Mouse (Mus musculus) C2C12 (cell line): ENCODE data around the gene Nepn.

Source experiments
- CTCF ChIP-seq: IDR thresholded peaks from one replicate; pipeline ENCODE4 v1.5.1; 2011; ENCODE audit not compliant: control insufficient read depth, insufficient read depth, insufficient read length
- FOSL1 ChIP-seq: IDR thresholded peaks from one replicate; pipeline ENCODE4 v1.8.0; 2011; ENCODE audit warnings: mild to moderate bottlenecking, low read length; ENCODE audit not compliant: poor library complexity, insufficient read depth, severe bottlenecking
- MAX ChIP-seq: IDR thresholded peaks from one replicate; pipeline ENCODE4 v1.6.1; 2011; ENCODE audit warnings: mild to moderate bottlenecking, control low read depth
- MYOG ChIP-seq: IDR thresholded peaks from one replicate; pipeline ENCODE4 v1.6.1; 2011; ENCODE audit not compliant: control insufficient read depth, insufficient read length; ENCODE audit errors: extremely low read depth
- USF1 ChIP-seq: IDR thresholded peaks from one replicate; pipeline ENCODE4 v1.6.1; 2011; ENCODE audit warnings: low read depth, mild to moderate bottlenecking, control low read depth, moderate library complexity

- TF ChIP-seq CTCF (no peak), MYOG (no peak), USF1 (no peak), MAX (no peak), FOSL1 (no peak)
Observed at GRCm38 (mm10) chr10:52398715-52399114, 9.9 kb downstream of the Nepn start.
